Mouse (Mus musculus) midbrain, embryonic 15.5 days (tissue): ENCODE measurements around the gene Cep63. TPM values are rescaled to one million over a fixed set of nuclear protein-coding genes. Genes with fewer than 3 reads are reported as not detected.

ENCODE experiments used
- ATAC-seq: fragments of 200-750 bp; cut with Nextera tagmentation; replicated peaks from 2 replicates; pipeline ENCODE4 v1.8.0; 2017; ENCODE audit warnings: moderate TSS enrichment
- H3K27ac ChIP-seq: fragments of 300-500 bp; sonication (generic); 2 replicates; pipeline ENCODE4 v1.5.1; 2015; ENCODE audit warnings: mild to moderate bottlenecking, inconsistent platforms
- H3K27me3 ChIP-seq: fragments of 300-500 bp; sonication (generic); replicated peaks from 2 replicates; pipeline ENCODE4 v1.6.1; 2015; ENCODE audit warnings: inconsistent platforms
- H3K36me3 ChIP-seq: fragments of 300-500 bp; sonication (generic); replicated peaks from 2 replicates; pipeline ENCODE4 v1.6.1; 2015; ENCODE audit warnings: inconsistent platforms
- H3K4me1 ChIP-seq: fragments of 300-500 bp; sonication (generic); 2 replicates; pipeline ENCODE4 v1.6.1; 2015; ENCODE audit warnings: inconsistent platforms
- H3K4me2 ChIP-seq: fragments of 300-500 bp; sonication (generic); 2 replicates; pipeline ENCODE4 v1.6.1; 2015; ENCODE audit warnings: inconsistent platforms, mild to moderate bottlenecking, moderate library complexity
- H3K4me3 ChIP-seq: fragments of 300-500 bp; sonication (generic); 2 replicates; pipeline ENCODE4 v1.5.1; 2015; ENCODE audit warnings: mild to moderate bottlenecking, inconsistent platforms
- H3K9ac ChIP-seq: fragments of 300-500 bp; sonication (generic); 2 replicates; pipeline ENCODE4 v1.6.1; 2015; ENCODE audit warnings: mild to moderate bottlenecking, inconsistent platforms
- H3K9me3 ChIP-seq: fragments of 300-500 bp; sonication (generic); 2 replicates; pipeline ENCODE4 v1.6.1; 2016; ENCODE audit warnings: inconsistent platforms
- WGBS: fragments of 180-500 bp; shearing (Covaris S2); methylation state at CpG from one replicate; pipeline ENCODE4 v1.1.7; 2015; ENCODE audit warnings: mixed read lengths; 5-methylcytosine and 5-hydroxymethylcytosine counted together
- polyA plus RNA-seq: library from polyadenylated mRNA; unstranded; fragments of >200 nt; fragmentation: Nextera tagmentation; extraction: Ambion mirVana; gene quantifications from 2 replicates; pipeline ENCODE4 v1.2.1, GENCODE M21; 2015

Cep63 gene
- polyA plus RNA-seq, 1 experiment from 2014 or later, result 38.9 TPM

DNA sequence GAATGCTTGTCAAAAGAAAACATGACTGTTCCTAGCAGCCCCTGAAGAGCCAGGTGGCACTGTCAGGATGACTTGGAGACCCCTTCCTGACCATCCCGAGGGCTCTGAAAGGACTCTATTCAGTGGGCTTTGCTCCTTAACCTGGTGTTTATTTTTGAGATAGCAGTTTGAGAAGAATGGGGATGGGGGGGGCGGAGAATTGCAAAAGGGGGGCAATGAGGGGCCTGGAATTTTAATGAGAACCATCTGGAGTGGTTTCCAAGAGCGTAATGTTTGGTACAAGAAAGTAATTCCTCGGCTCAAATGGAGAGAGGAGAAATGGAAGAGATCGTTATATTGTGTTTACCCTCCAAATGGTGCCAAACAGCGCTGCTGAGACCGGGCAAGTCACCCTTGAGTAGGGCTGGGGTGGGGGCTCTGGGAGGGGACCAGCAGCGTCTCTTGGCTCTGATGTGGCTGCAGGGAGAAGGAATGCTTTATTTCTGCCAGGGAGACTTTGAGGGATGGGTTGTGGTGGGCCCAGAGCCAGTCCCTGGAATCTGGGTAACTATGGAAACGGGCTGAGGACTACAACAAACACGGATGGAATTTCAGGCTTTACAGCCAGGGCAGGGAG is 17.3 kb upstream of the Cep63 start:
- H3K4me3 ChIP-seq, result no peak overlapping the region
- peak; percentile 85 for ATAC-seq
- peaks cover 20% of the 10 kb centered on the region for H3K4me1 ChIP-seq
- 7% methylated on average over 10 of the region's 10 CpGs for WGBS
- no peaks in the 10 kb centered on the region for H3K36me3 ChIP-seq
- no peaks in the 10 kb centered on the region for H3K27me3 ChIP-seq
- H3K27ac ChIP-seq, result peak overlapping the region; percentile 15; the same call in 1 of the 2 replicates
- H3K9ac ChIP-seq, result no peak overlapping the region
- peak overlapping the region; percentile 33 for H3K4me2 ChIP-seq
- no peaks in the 10 kb centered on the region for H3K9me3 ChIP-seq

DNA sequence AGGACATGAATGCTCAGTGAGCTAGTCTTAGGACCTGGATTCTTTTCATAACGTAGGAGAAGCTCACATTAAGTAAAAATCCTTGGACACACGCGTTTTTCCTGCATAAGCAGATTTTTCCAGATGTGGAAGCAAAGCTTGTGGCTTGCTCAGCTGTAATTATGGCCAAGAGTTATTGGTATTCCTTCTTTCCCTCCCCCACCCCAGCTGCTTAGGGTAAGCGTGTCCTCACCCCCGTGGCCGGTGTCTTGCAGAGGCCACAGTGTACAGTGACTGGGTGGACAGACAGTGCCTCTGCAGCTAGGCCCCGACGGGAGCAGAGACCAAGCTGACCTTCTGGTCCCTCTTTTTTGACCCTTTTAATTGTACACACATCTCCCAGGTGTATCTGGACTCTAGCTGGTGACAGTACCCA is 16.7 kb upstream of the Cep63 start:
- 44% methylated on average over 8 of the region's 8 CpGs for WGBS
- H3K4me2 ChIP-seq, result no peak overlapping the region

DNA sequence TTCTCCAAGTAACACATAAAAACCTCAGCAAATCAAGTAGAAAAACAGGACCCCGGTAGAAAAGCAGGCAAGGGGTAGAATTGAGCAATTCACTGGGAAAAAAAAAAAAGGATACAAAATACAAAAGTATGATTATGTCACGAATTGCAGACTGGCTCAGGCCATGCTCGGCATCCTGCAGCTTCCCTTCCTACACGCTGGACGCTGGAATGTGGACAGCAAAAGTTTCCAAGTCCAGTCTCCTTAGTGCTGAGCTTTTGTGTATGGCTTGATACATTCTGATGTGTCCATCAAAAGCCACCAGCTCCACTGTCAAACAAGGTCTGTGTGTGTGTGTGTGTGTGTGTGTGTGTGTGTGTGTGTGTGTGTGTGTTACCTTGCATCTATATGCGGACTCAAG is 15.2 kb upstream of the Cep63 start:
- ATAC-seq, result no peak
- no peaks in the 10 kb centered on the region for H3K36me3 ChIP-seq
- WGBS, result 72% methylated on average over 6 of the region's 6 CpGs
- H3K27me3 ChIP-seq, result no peaks in the 10 kb centered on the region
- H3K9me3 ChIP-seq, result no peaks in the 10 kb centered on the region
- peaks cover 20% of the 10 kb centered on the region for H3K4me1 ChIP-seq
- H3K27ac ChIP-seq, result no peak overlapping the region
- no peak overlapping the region for H3K4me2 ChIP-seq
- H3K9ac ChIP-seq, result no peak overlapping the region
- no peak overlapping the region for H3K4me3 ChIP-seq

More for the DNA sequence above, 16.7 kb upstream of the Cep63 start:
- Histone ChIP-seq H3K27me3 (no peaks in the 10 kb centered on the region), H3K36me3 (no peaks in the 10 kb centered on the region), H3K4me3 (no peak overlapping the region), H3K9ac (no peak overlapping the region), H3K4me1 (peaks cover 20% of the 10 kb centered on the region), H3K9me3 (no peaks in the 10 kb centered on the region), H3K27ac (no peak overlapping the region)
- no peak for ATAC-seq

DNA sequence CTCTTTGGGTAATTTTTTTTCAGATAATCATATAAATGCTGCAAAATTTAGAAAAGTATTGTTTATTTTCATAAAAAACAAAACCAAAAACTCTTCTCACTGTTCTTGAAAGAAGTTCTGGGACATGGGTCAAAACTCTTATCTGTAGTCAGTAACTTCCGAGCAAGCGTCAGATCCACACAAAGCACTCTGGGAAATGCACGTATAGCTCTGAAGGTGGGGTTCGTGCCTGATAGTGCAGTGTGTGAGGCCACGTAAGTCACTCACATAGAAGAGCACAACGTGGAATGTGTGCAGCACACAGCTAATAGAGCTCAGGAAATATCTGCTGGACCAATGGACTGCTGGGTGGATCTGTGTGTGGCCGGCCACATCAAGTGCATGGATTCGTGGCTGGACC is 13.2 kb upstream of the Cep63 start:
- H3K27ac ChIP-seq, result no peak overlapping the region
- H3K4me1 ChIP-seq, result peaks cover 20% of the 10 kb centered on the region
- no peaks in the 10 kb centered on the region for H3K36me3 ChIP-seq
- no peak overlapping the region for H3K4me3 ChIP-seq
- no peak overlapping the region for H3K4me2 ChIP-seq
- no peak for ATAC-seq
- H3K27me3 ChIP-seq, result no peaks in the 10 kb centered on the region
- no peak overlapping the region for H3K9ac ChIP-seq
- H3K9me3 ChIP-seq, result no peaks in the 10 kb centered on the region
- WGBS, result 87% methylated on average over 8 of the region's 8 CpGs

DNA sequence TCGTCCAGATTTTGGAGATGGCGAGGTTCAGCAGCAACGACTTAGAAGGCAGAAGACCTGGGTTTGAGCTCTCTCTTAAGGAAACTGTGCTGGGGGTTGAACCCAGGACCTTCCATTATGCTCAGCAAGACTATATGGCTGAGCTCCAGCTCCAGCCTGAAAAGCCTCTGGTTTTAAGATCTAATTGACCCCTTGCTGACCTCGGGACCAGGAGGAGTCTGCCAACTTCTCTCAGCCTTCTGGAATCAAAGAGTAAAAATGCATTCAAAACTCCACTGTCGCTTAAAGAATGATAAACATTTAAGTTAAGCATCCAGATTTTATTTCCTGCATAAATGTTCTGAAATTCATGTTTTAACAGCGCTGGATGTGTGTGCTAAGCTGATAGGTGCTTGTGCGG is 12.6 kb upstream of the Cep63 start:
- no peak for ATAC-seq
- H3K27ac ChIP-seq, result no peak overlapping the region
- WGBS, result 82% methylated on average over 7 of the region's 7 CpGs
- no peak overlapping the region for H3K4me2 ChIP-seq
- peaks cover 15% of the 10 kb centered on the region for H3K4me1 ChIP-seq
- H3K4me3 ChIP-seq, result no peak overlapping the region
- 0 out of 2 replicates have a peak, but pooled peaks cover 3% of the 10 kb centered on the region for H3K36me3 ChIP-seq
- H3K9me3 ChIP-seq, result no peaks in the 10 kb centered on the region
- H3K27me3 ChIP-seq, result no peaks in the 10 kb centered on the region
- no peak overlapping the region for H3K9ac ChIP-seq

DNA sequence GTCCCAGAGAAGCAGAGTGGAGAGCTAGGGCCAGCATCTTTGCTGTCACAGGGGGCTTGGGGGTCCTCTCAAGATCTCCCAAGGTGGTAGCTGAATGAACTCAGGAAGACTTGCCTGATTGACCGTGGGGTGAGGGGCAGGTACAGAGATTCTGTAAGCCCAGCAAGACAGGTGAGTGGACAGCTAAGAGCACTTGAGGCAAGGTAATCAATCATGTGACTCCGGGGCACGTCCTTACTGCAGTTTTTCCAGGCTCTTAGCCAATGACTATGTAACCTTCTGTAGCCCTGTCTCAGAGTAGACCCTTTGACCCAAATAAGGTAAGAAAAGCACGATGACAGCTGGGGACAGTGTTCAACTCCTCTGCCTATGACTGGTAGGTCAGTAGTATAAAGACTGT is 10.8 kb upstream of the Cep63 start:
- Histone ChIP-seq H3K4me2 (no peak overlapping the region), H3K9ac (no peak overlapping the region), H3K4me3 (no peak overlapping the region), H3K27me3 (no peaks in the 10 kb centered on the region), H3K9me3 (no peaks in the 10 kb centered on the region), H3K36me3 (0 out of 2 replicates have a peak, but pooled peaks cover 7% of the 10 kb centered on the region), H3K4me1 (peaks cover 5% of the 10 kb centered on the region; the same call in 1 of the 2 replicates), H3K27ac (no peak overlapping the region; the same call in 1 of the 2 replicates)
- no peak for ATAC-seq
- 84% methylated on average over 4 of the region's 4 CpGs for WGBS

DNA sequence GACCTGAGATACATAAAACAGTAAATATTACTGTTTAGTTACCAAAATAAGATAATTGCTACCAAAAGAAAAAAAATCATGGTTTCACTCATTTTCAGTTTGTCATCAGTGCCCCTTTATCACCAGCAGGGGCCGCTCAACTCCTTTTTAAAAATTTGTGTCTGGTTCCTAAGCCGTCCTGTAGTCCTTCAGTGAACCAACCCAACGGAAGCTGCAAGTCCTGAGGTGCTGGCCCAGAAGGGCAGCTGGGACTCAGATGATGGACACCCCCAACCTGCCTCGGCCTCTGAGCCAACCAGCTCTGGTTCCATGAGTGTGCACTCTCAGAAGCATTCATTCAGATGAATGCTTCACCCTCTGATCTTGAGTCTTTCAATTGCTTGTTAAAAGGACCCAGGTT is 10.2 kb upstream of the Cep63 start:
- H3K27ac ChIP-seq, result peak overlapping the region; percentile 12; the same call in 1 of the 2 replicates
- H3K36me3 ChIP-seq, result 0 out of 2 replicates have a peak, but pooled peaks cover 7% of the 10 kb centered on the region
- H3K9me3 ChIP-seq, result no peaks in the 10 kb centered on the region
- H3K27me3 ChIP-seq, result no peaks in the 10 kb centered on the region
- ATAC-seq, result no peak
- no peak overlapping the region for H3K4me3 ChIP-seq
- H3K4me1 ChIP-seq, result peaks cover 5% of the 10 kb centered on the region; the same call in 1 of the 2 replicates
- WGBS, result 5% methylated on average over 4 of the region's 4 CpGs
- no peak overlapping the region for H3K4me2 ChIP-seq
- H3K9ac ChIP-seq, result no peak overlapping the region

DNA sequence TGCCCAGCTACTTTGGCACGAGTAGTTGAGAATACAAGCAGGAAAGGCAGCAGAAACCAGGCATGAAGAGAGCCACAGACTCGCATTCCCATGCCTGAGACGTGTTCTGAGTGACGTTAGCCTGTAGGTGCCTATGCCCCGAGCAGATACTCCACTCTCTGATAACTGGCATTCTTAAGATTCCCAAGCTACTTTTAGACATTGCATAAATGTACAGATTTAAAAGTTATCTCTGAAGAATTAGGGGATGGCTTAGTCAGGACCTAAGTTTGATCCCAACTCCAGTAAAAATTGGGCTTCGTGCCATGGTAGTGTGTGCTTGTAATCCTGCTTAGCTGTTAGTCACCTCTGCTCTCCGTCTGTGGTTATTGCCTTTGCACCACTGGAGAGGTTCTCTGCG is 8.1 kb upstream of the Cep63 start:
- WGBS, result 89% methylated on average over 8 of the region's 8 CpGs
- H3K9me3 ChIP-seq, result no peaks in the 10 kb centered on the region
- H3K4me1 ChIP-seq, result peaks cover 5% of the 10 kb centered on the region; the same call in 1 of the 2 replicates

DNA sequence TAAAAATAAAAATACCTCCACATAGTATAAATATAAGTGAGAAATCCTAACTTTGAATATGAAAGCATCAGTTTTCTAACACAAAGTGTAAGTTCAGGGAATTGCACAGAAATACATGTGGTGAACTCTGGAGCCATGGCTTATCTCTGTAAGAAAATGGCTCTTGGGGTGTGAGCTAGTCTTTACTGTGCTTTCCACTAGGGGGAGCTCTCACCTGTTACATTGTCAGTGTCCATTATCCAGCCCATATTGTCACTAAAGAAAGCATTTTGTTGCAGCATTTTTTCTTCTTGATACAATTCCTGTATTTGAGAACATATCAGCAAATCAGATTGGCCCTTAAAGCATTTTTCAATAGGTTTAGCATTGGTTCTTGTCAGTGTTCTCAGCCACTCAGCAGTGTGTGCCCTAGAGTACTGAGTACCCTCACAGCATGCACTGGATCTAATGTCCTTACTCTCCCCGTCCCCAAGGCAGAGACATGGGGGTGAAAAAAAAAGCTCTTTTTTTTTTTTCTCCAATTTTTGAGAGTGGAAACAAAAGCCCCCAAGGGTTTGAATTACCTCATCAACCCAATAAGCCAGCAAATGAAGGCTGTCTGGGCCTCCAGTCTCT is 6.7 kb upstream of the Cep63 start:
- ATAC-seq, result peak; percentile 72; the same call in 1 of the 2 replicates
- WGBS, result 43% methylated on average over 1 of the region's 1 CpGs
- H3K4me1 ChIP-seq, result peaks cover 5% of the 10 kb centered on the region; the same call in 1 of the 2 replicates
- H3K4me2 ChIP-seq, result no peak overlapping the region
- no peak overlapping the region for H3K4me3 ChIP-seq
- H3K36me3 ChIP-seq, result 0 out of 2 replicates have a peak, but pooled peaks cover 7% of the 10 kb centered on the region
- no peak overlapping the region for H3K9ac ChIP-seq
- H3K27ac ChIP-seq, result peak overlapping the region; percentile 49; the same call in 1 of the 2 replicates
- H3K27me3 ChIP-seq, result no peaks in the 10 kb centered on the region
- H3K9me3 ChIP-seq, result no peaks in the 10 kb centered on the region

More for the DNA sequence above, 8.1 kb upstream of the Cep63 start:
- Histone ChIP-seq H3K4me2 (no peak overlapping the region), H3K4me3 (no peak overlapping the region), H3K36me3 (0 out of 2 replicates have a peak, but pooled peaks cover 7% of the 10 kb centered on the region), H3K27ac (no peak overlapping the region), H3K27me3 (no peaks in the 10 kb centered on the region), H3K9ac (no peak overlapping the region)
- no peak for ATAC-seq

DNA sequence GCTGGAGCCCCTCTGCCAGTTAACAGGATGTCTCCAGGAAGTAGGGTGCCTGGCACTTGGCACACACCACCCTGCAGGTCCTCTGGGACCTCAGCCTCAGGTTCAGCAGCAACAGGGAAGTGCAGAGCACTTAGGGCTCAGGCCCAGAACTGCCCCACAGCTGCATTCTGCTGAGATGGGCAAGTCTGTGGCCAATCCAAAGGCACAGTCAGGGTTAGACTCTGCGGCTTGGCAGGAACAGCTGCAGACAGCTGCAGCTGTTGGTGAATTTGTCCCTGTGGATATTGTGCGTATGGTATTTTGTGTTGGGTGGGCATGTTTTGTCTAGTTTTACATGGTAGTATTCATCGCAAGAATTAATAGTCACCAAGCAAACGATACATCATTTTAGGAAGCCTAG is 5.8 kb upstream of the Cep63 start:
- Histone ChIP-seq H3K4me1 (peaks cover 12% of the 10 kb centered on the region), H3K4me2 (no peak overlapping the region), H3K27me3 (no peaks in the 10 kb centered on the region), H3K27ac (no peak overlapping the region), H3K9ac (no peak overlapping the region), H3K4me3 (no peak overlapping the region), H3K36me3 (0 out of 2 replicates have a peak, but pooled peaks cover 7% of the 10 kb centered on the region), H3K9me3 (no peaks in the 10 kb centered on the region)
- ATAC-seq, result no peak
- WGBS, result 95% methylated on average over 4 of the region's 4 CpGs

DNA sequence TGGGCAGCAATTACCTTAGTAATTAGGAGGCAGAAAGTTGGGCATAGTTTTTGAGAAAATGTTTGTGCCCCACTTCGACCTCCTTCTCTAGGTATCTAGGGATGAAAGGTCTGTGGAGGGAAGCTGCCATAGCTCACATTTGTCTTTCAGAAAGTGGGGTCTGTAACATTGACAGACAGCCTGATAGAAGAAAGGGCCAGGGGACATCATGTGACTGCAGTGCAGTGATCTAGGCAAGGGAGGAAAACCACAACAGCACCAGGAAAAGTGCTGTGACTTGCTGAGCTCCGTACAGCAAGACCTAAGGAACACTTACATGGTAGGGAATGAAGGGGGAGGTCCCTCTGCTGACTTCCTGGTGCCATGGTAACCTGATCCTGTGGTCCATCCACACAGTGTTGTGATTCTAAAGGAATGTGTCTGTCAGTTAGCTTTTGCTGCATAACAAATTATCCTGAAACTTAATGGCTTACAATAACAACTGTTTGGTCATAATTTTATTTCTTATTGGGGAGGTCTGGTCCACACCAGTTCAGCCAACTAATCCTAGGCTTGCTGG is 5.3 kb upstream of the Cep63 start:
- Histone ChIP-seq H3K4me3 (no peak overlapping the region), H3K4me1 (peaks cover 16% of the 10 kb centered on the region), H3K9me3 (no peaks in the 10 kb centered on the region), H3K27ac (no peak overlapping the region), H3K9ac (no peak overlapping the region), H3K4me2 (no peak overlapping the region), H3K27me3 (no peaks in the 10 kb centered on the region), H3K36me3 (0 out of 2 replicates have a peak, but pooled peaks cover 7% of the 10 kb centered on the region)
- WGBS, result 63% methylated on average over 2 of the region's 2 CpGs
- ATAC-seq, result no peak

DNA sequence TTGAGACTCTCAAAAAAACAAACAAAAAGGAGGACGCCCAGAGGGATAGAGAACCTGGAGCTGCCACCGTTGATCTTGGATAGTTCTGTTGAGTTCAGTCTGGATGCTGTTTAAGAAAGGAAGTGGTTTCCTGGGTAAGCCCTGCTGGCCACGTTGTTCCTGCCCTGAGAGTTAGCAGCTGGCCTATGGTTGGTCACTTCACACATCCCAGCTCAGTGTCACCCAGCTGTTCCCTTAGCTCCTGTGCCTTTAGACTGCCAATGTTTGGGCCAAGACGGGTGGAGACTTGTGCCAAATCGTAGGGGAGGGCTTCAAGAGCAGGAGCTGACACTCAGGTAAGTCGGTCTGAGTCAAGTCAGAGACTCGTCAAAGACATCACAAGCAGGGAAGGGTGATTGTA is 2.7 kb upstream of the Cep63 start:
- Histone ChIP-seq H3K9me3 (no peaks in the 10 kb centered on the region), H3K9ac (no peak overlapping the region), H3K27ac (no peak overlapping the region), H3K27me3 (no peaks in the 10 kb centered on the region), H3K4me2 (no peak overlapping the region), H3K4me3 (no peak overlapping the region), H3K36me3 (0 out of 2 replicates have a peak, but pooled peaks cover 5% of the 10 kb centered on the region), H3K4me1 (peaks cover 28% of the 10 kb centered on the region)
- whole genome bisulfite sequencing, result 78% methylated on average over 7 of the region's 7 CpGs
- ATAC-seq, result no peak
